Mouse (Mus musculus) E14TG2a.4 (cell line): ENCODE data around the gene B3gnt8.

Experiments
- CTCF ChIP-seq: conservative IDR thresholded peaks from 2 replicates; pipeline ENCODE4 v1.5.1; 2014; ENCODE audit warnings: low read length
- NANOG ChIP-seq: IDR thresholded peaks from 2 replicates; pipeline ENCODE4 v1.6.1; 2014; ENCODE audit warnings: borderline replicate concordance, low read length, mixed read lengths

- no peak for TF ChIP-seq CTCF
- no peak for TF ChIP-seq NANOG
These were observed 32.6 kb upstream of the B3gnt8 start for GRCm38 (mm10) chr7:25593859-25594258.
